Mouse (Mus musculus) spleen, postnatal 14 days (tissue): ENCODE results near the gene Pmfbp1.
A peak's percentile ranks its signal among the peaks of the same experiment; 100 is the strongest.

Source experiments
- DNase-seq, 2 experiments: peaks; one replicate each; pipeline ENCODE4 v3.0.0; 2021 to 2022; ENCODE audit warnings: low spot score in 2 of 2

Gene Pmfbp1

DNA sequence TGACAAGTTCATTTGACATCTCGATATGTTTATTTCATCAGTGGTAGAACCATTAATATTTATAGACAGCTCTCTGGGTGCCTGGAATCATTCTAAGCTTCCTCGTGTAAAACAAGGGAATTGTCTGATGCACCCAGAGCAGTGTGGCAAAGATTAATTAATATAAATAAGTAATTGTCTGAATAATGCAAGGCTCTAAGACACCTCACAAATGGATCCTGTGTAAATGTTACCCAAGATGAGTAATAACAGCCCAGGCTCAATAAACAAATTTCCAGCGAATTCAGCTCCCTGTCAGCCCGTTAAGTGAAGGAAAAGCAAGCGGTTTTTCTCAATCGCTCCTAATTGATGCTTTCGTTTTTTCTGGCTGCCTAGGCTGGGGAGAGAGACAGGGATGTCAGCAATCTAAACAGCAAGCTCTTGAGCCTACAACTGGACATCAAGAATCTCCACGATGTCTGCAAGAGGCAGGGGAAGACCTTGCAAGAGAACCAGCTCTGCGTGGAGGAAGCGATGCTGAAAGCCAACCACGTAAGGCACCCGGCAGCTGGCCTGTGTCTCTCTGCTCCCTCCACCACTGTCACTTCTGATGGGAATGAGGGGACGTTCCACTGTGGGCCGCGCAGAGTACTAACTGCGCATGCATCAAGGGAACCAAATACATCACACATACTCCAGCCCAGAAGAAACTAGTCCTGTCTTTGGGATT is 5.3 kb downstream of the Pmfbp1 start:
- DNase-seq = no peak

GRCm38 (mm10) chr8:109503566-109503965 is 9.7 kb downstream of the Pmfbp1 start:
- no peak for DNase-seq

DNA sequence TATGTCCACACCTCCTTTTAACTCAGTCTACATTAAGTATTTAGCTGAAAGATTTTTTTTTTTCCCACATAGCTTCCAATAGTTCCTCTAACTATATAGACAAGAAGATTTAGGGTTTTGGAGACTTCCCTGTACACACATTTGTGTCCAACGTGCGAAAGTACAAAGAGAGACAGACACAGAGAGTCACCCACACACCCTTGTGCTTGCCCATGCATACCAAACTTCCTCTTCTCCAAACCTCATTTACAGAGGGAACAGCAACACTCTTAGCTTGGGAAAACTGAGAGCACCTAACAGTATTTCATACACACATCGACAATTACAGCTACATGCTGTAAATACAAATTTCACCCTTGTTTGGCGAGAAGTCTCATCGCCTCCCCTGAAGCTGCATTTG is 11.7 kb downstream of the Pmfbp1 start:
- DNase-seq = no peak

- no peak for DNase-seq
Observed at GRCm38 (mm10) chr8:109524008-109524407, 30.2 kb downstream of the Pmfbp1 start.

- DNase-seq = peak in 1 of 2 experiments; percentile 35
Observed at GRCm38 (mm10) chr8:109535140-109535990, 41.5 kb downstream of the Pmfbp1 start.

- DNase-seq = peak; percentile 31 to 62
Observed at GRCm38 (mm10) chr8:109536703-109537102, 42.9 kb downstream of the Pmfbp1 start.

DNA sequence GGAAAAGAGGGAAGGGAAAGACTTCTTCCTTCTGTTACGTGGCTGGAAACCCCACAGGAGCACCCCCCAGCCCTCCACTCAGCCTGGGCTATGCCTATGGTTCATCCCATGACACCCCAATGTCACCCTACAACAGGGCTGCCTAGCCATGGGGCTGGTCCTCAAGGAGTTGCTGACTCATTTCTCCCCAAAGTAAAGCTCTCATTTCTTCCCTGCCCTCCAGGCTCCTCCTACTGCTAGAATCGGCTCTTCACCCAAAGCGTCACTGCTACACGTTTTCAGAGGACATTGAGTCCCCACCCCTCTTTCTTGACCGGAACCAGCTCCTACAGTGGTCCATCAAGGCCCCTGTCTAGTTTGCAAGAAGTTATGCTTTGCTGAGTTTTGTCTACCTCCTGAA is 48.3 kb downstream of the Pmfbp1 start:
- DNase-seq = no peak

GRCm38 (mm10) chr8:109542748-109543519 is 49.1 kb downstream of the Pmfbp1 start:
- DNase-seq = no peak

- no peak for DNase-seq
Observed at GRCm38 (mm10) chr8:109544049-109544448, 50.2 kb downstream of the Pmfbp1 start.

DNA sequence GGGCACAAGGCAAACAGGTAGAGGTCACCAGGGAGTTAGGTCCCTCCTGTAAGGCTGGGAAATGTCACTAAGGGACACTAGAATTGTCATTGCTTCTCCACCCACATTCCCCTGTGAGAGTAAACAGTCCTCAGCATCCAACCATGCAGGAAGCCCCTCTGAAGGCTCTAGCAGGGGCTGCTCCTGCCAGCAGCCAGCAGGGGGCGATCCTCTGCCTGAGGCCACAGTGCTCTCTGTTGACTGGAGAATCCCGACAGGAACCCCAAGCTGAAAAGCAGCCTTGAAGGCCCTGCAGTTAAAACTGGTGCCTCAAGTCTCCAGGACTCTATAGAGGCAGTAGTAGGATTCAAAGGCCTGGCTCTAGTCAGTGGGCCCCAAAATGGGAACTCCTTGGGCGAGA is 57.8 kb downstream of the Pmfbp1 start:
- no peak for DNase-seq

- DNase-seq = no peak
Observed at GRCm38 (mm10) chr8:109563881-109564280, 70.1 kb downstream of the Pmfbp1 start.

GRCm38 (mm10) chr8:109564766-109565165 is 70.9 kb downstream of the Pmfbp1 start:
- DNase-seq = no peak

DNA sequence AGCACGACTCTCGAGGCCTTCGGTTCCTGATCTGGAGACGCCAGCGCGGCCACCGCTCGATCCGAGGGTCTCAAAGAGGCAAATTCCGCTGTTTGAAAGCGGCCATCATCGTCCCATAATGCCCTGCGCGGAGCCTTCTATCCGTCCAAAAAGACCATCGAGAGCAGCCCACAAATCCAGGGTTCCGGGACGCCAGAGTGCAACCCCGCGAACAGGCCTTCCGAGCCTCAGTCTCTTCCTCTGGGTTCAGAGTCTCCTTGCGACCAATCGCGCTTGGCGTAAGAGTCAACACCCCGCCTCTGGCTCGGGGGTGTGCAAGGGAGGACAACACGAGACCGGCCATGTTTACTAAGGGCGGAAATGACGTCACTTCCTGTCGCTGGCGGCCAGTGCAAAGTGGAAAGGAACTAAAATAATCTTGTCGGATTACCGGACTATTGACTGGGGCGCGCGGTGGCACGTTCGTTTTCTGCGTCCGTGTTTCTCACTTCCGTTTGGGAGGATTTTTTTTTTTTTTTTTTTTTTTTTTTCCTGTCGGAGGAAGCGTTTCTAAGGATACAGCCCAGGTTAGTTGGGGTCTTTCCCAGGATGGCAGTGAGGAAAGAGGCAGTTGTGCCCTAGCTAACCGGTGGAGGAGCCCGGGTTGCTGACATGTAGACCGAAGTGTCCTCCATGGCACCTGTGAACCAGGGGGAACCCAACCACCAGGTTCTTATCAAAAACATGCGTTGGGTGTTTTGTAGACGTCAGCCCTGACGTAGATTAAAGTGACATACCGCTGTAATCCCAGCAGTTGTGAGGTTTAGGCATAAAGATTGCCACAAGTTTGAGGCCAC is 71.9 kb downstream of the Pmfbp1 start, which contains the start of the genes Dhx38 and Txnl4b:
Gene Dhx38 (minus strand): TSS at position 364 of the 836 bp plus-strand sequence.
Gene Txnl4b (plus strand): TSS at position 395 of the 836 bp plus-strand sequence.
- DNase-seq = peak; percentile 93 to 97

DNA sequence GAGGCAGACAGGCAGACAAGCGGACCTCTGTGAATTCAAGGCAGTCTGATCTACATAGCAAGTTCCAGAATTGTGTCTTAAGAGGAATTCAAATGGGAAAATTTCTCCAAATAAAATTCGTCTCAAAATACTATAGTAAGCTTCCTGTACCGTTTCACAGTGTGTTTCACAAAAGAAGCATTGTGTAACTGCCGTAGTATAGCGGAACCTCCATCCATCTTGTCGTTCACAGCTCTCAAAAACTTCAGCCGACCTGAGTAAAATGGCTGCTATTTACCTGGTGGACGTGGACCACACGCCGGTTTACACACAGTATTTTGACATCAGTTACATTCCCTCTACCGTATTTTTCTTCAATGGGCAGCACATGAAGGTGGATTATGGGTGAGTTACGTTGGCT is 77.3 kb downstream of the Pmfbp1 start:
- no peak for DNase-seq

DNA sequence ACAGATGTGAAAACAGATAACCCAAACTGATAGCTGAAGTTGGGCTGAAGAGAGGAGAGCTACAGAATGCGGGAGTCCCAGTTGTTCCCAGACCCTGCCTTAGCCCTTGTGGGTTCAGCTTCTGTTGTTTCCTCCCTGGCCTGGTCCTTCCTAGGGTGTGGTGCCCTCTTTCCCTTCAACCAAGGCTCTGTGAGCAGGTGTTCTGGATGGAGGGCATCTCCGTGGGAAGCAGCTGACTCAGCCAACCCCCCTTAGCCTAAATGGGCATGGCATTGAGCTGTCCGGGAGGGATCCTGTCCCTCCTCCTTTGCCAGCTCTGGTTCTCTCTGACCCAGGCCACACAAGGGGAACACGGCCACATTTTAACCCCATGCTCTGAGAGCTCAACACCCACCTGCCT is 82.5 kb downstream of the Pmfbp1 start:
- no peak for DNase-seq

- no peak for DNase-seq
Observed at GRCm38 (mm10) chr8:109578900-109579301, 85.1 kb downstream of the Pmfbp1 start, which contains the start of gene Hp. Gene Hp (minus strand): TSS chr8:109579172.

DNA sequence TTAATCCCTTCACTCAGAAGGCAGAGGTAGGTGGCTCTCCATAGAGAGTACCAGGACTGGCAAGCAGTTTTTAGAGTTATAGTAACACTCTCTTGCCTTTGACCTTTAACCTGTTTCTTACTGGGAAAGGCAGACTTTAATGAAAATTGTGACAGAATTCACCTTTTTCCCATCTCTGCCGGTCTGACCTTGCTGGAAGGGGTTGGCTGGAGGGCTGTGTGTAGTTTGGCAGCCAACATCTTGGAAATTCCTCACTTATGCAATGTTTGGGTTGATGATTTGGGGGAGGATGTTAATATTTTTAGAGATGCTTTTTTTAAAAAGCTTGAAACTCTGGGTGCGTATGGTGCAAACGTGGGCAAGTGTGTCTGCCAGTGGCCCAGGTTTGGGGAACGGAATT is 90.5 kb downstream of the Pmfbp1 start:
- DNase-seq = no peak

DNA sequence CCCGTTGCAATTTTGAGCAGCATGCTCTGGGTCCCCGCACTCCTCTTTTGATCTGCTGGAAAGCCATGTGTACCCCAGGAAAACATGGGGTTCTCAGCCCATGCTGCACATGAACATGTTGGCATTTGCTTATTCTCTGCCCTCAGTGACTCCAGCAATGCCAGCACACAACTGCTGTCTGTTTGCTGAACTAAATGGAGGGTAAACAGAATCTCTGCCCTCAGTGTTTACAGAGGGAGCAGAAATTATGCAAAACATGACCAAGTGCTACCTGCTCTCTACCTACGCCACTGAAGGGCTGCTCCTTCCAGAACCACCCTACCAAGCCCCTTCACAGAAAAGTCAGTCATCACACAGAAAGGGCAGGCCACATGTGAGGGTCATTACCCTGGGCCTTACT is 91.0 kb downstream of the Pmfbp1 start:
- DNase-seq = no peak

DNA sequence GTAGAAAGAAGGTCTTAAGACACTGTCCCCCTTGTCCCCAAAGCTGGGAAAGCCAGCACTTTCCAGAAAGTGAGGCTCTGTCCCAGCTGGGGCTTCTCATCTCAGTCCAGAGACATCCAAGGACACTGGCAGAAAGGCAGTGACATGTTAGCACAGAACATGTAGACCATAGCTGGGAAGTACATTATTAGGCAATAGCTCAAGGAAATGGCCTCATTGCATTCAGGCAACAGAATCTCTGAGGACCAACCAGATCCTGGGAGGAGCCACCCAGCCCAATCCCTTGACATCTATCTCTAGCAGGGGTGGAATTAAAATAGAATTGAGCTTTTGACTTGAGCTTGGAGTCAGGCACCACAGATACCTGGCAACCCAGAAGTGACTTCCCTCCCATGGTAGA is 91.8 kb downstream of the Pmfbp1 start:
- DNase-seq = no peak

- no peak for DNase-seq
Observed at GRCm38 (mm10) chr8:109586972-109587504, 93.2 kb downstream of the Pmfbp1 start.

DNA sequence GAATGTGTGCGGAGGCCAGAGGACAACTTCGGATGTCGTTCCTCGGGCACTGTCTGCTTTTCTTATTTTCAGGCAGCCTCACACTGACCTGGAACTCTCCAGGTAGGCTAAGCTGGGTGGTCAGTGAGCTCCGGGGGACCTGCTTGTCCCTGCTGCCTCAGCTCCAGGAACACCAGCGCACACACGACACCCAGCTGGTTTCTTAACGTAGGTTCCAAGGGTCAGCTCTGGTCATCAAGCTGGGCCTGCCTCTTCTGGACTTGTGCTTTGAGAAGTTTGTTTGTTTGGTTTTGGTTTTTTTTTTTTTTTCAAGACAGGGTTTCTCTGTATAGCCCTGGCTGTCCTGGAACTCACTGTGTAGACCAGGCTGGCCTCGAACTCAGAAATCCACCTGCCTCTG is 97.1 kb downstream of the Pmfbp1 start:
- DNase-seq = no peak
